Mouse (Mus musculus) midbrain, embryonic 10.5 days (tissue): ENCODE results near the gene Ak4. TPM values are rescaled to one million over a fixed set of nuclear protein-coding genes. Genes with fewer than 3 reads are reported as not detected.

Source experiments
- DNase-seq: peaks from one replicate; pipeline ENCODE4 v3.0.0-alpha.2; 2017; ENCODE audit warnings: low spot score
- H3K27ac ChIP-seq: fragments of 300-500 bp; sonication (generic); replicated peaks from 2 replicates; pipeline ENCODE4 v1.5.1; 2016; ENCODE audit warnings: mild to moderate bottlenecking
- H3K27me3 ChIP-seq: fragments of 300-500 bp; sonication (generic); 2 replicates; pipeline ENCODE4 v1.6.1; 2016; ENCODE audit warnings: low read depth, mild to moderate bottlenecking; ENCODE audit not compliant: poor library complexity, severe bottlenecking
- H3K36me3 ChIP-seq: fragments of 300-500 bp; sonication (generic); 2 replicates; pipeline ENCODE4 v1.6.1; 2016; ENCODE audit warnings: mild to moderate bottlenecking, moderate library complexity
- H3K4me1 ChIP-seq: fragments of 300-500 bp; sonication (generic); 2 replicates; pipeline ENCODE4 v1.6.1; 2016
- H3K4me3 ChIP-seq: fragments of 300-500 bp; sonication (generic); 2 replicates; pipeline ENCODE4 v1.5.1; 2016; ENCODE audit warnings: mild to moderate bottlenecking, moderate library complexity
- H3K9me3 ChIP-seq: fragments of 300-500 bp; sonication (generic); replicated peaks from 2 replicates; pipeline ENCODE4 v1.6.1; 2016; ENCODE audit warnings: mild to moderate bottlenecking
- WGBS: fragments of 180-500 bp; shearing (Covaris S2); methylation state at CpG from one replicate; pipeline ENCODE4 v1.1.7; 2016; 5-methylcytosine and 5-hydroxymethylcytosine counted together
- polyA plus RNA-seq: library from polyadenylated mRNA; unstranded; fragments of >200 nt; fragmentation: Nextera tagmentation; extraction: Ambion mirVana; gene quantifications from 2 replicates; pipeline ENCODE4 v1.2.1, GENCODE M21; 2016

Ak4 gene
- polyA plus RNA-seq, 1 experiment from 2014 or later, result 47.8 TPM

DNA sequence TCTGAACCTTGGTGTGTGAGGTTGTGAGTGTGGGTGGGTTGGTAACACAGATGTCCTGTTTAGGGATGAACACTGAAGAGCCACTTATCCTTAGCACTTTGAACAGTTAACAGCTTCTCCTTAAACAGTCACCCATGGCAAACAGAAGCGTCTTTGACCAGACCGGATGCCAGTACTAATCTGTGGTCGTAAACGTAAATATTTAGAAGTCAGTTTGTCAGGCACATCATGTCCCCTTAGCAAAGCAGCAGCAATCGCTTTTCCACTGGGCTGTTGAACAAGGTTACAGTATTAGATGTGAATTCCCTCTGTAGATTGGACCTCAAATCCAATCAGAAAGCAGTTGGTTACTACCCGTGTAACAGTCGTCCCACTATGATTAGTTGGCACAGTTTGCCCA, 30.3 kb downstream of the Ak4 start:
- H3K9me3 ChIP-seq, result no peaks in the 10 kb centered on the region
- no peak for DNase-seq
- no peak overlapping the region for H3K4me3 ChIP-seq
- 95% methylated on average over 7 of the region's 7 CpGs for WGBS
- H3K36me3 ChIP-seq, result peaks cover 54% of the 10 kb centered on the region
- H3K27me3 ChIP-seq, result no peaks in the 10 kb centered on the region
- no peak overlapping the region for H3K27ac ChIP-seq
- no peaks in the 10 kb centered on the region for H3K4me1 ChIP-seq

DNA sequence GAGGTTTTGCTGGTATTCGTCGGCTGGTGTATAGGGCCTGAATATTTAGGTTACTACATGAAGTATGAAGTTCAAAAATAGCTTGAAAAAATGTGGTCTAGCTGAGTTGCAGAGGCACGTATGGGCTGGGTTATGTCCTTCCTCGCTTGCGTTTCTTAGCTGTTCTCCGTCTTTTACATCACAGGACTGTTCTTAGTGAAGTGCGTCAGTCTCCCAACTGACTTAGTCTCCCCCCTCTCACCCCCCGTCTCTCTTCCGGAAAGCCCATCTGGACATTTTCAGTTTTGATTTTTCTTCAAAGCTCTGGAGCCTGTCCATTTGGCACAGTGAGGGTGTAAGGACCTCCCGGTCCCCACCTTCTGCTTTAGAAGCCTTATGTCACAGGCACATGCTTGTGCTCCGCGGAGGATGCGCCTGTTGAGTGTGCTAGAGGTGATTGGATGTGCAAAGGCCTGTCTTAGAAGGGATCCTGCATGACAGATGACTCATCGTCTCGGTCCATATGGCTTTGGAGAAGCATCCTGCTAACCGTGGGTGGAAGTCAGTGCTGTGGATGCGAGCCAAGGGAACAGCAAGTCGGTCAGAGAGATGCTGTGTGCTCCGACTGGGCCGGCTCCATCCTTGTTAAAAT, 31.2 kb downstream of the Ak4 start:
- peaks cover 54% of the 10 kb centered on the region for H3K36me3 ChIP-seq
- H3K27me3 ChIP-seq, result no peaks in the 10 kb centered on the region
- no peaks in the 10 kb centered on the region for H3K4me1 ChIP-seq
- no peak for DNase-seq
- no peaks in the 10 kb centered on the region for H3K9me3 ChIP-seq
- H3K27ac ChIP-seq, result no peak overlapping the region
- 94% methylated on average over 20 of the region's 20 CpGs for WGBS
- no peak overlapping the region for H3K4me3 ChIP-seq

- WGBS, result 83% methylated on average over 4 of the region's 4 CpGs
- Histone ChIP-seq H3K27ac (no peak overlapping the region), H3K4me1 (no peaks in the 10 kb centered on the region)
Observed at GRCm38 (mm10) chr4:101451089-101451488, 32.0 kb downstream of the Ak4 start.

GRCm38 (mm10) chr4:101452829-101453228, 33.8 kb downstream of the Ak4 start:
- no peaks in the 10 kb centered on the region for H3K9me3 ChIP-seq

More at GRCm38 (mm10) chr4:101451089-101451488, 32.0 kb downstream of the Ak4 start:
- Histone ChIP-seq H3K27me3 (no peaks in the 10 kb centered on the region), H3K9me3 (no peaks in the 10 kb centered on the region), H3K36me3 (peaks cover 54% of the 10 kb centered on the region), H3K4me3 (no peak overlapping the region)
- DNase-seq, result no peak

GRCm38 (mm10) chr4:101457176-101457575, 38.1 kb downstream of the Ak4 start:
- 91% methylated on average over 8 of the region's 8 CpGs for WGBS
- Histone ChIP-seq H3K9me3 (no peaks in the 10 kb centered on the region), H3K36me3 (peaks cover 32% of the 10 kb centered on the region), H3K4me1 (no peaks in the 10 kb centered on the region), H3K27me3 (no peaks in the 10 kb centered on the region), H3K27ac (no peak overlapping the region), H3K4me3 (no peak overlapping the region)
- no peak for DNase-seq

More at GRCm38 (mm10) chr4:101452829-101453228, 33.8 kb downstream of the Ak4 start:
- H3K27ac ChIP-seq, result no peak overlapping the region
- H3K4me1 ChIP-seq, result no peaks in the 10 kb centered on the region
- no peaks in the 10 kb centered on the region for H3K27me3 ChIP-seq
- no peak overlapping the region for H3K4me3 ChIP-seq
- peaks cover 42% of the 10 kb centered on the region for H3K36me3 ChIP-seq
- WGBS, result 94% methylated on average over 9 of the region's 9 CpGs
- DNase-seq, result no peak

GRCm38 (mm10) chr4:101458341-101458740, 39.3 kb downstream of the Ak4 start:
- no peak overlapping the region for H3K4me3 ChIP-seq
- WGBS, result 65% methylated on average over 2 of the region's 2 CpGs
- no peak overlapping the region for H3K27ac ChIP-seq
- no peaks in the 10 kb centered on the region for H3K9me3 ChIP-seq
- DNase-seq, result peak; percentile 32
- H3K27me3 ChIP-seq, result no peaks in the 10 kb centered on the region
- peaks cover 34% of the 10 kb centered on the region for H3K36me3 ChIP-seq
- H3K4me1 ChIP-seq, result no peaks in the 10 kb centered on the region

DNA sequence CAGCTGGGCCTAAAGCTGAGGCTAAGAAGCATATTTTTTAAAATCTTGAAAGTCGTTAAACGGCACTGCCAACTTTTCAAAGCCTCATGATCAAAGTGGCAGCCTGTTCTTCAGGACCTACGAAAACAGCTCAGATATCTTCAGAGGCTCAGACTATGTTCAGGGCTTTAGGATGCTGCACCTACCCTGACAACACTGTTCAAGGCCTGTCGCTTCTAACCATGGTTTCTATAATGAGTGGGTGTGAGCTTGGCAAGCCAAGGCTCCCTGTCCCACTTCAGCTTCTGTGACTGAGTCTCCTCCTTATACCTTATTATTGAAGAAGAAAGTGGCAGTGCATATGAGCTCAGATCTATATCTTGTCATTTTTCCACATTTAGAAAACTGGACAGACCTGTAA, 40.3 kb downstream of the Ak4 start:
- DNase-seq, result no peak
- H3K9me3 ChIP-seq, result no peaks in the 10 kb centered on the region
- H3K27ac ChIP-seq, result no peak overlapping the region
- 93% methylated on average over 4 of the region's 4 CpGs for WGBS
- H3K36me3 ChIP-seq, result peaks cover 34% of the 10 kb centered on the region
- H3K27me3 ChIP-seq, result no peaks in the 10 kb centered on the region
- no peak overlapping the region for H3K4me3 ChIP-seq
- no peaks in the 10 kb centered on the region for H3K4me1 ChIP-seq

DNA sequence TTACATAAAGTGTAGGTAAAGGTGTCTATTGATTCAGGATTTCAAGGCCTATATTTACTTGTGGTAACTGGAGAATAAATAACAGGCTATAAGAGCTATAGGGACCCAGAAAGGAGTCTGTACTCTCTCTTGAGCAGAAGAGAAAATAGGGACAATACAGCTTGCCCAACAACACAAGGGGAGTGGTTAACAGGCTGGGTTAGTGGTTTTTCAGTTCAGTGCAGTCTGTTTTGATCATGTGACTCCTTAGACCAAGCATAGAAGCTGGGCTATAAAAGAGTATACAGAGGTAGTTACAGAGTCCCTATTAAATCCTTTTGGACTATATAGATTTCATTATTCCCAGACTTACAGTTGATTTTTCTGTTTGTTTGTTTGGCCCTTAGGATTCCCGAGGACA, 41.0 kb downstream of the Ak4 start:
- Histone ChIP-seq H3K9me3 (no peaks in the 10 kb centered on the region), H3K27me3 (no peaks in the 10 kb centered on the region), H3K27ac (no peak overlapping the region), H3K36me3 (peaks cover 41% of the 10 kb centered on the region), H3K4me1 (no peaks in the 10 kb centered on the region), H3K4me3 (no peak overlapping the region)
- WGBS, result 81% methylated on average over 1 of the region's 1 CpGs
- no peak for DNase-seq

GRCm38 (mm10) chr4:101462065-101462464, 43.0 kb downstream of the Ak4 start:
- Histone ChIP-seq H3K36me3 (peaks cover 52% of the 10 kb centered on the region), H3K27ac (no peak overlapping the region), H3K9me3 (no peaks in the 10 kb centered on the region), H3K27me3 (no peaks in the 10 kb centered on the region), H3K4me3 (no peak overlapping the region), H3K4me1 (no peaks in the 10 kb centered on the region)
- WGBS, result 92% methylated on average over 2 of the region's 2 CpGs
- DNase-seq, result no peak

DNA sequence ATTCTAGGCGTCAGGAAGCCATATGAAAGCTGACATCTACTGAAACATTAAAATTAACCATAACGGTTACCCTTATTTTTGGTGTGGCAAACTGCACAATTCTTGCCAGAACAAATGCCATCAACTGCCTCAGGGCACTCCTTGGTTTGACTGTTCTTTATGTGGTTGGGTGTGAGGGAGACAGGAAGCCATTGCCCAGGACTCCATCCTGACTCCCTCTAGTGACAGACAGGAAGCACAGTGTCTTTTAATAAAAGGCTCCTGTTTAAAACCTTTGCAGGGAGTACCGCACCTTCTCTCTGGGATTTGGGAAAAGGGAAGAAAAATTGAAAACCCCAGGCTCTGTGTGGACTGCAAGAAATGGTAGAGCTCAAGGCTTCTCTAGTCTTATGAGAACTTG, 47.2 kb downstream of the Ak4 start:
- no peaks in the 10 kb centered on the region for H3K9me3 ChIP-seq
- no peak overlapping the region for H3K27ac ChIP-seq
- 93% methylated on average over 3 of the region's 3 CpGs for WGBS
- H3K36me3 ChIP-seq, result peaks cover 43% of the 10 kb centered on the region
- H3K27me3 ChIP-seq, result no peaks in the 10 kb centered on the region
- peaks cover 3% of the 10 kb centered on the region; the same call in 1 of the 2 replicates for H3K4me1 ChIP-seq
- H3K4me3 ChIP-seq, result no peak overlapping the region
- DNase-seq, result no peak

- Histone ChIP-seq H3K27ac (no peak overlapping the region), H3K4me3 (no peak overlapping the region), H3K4me1 (peaks cover 3% of the 10 kb centered on the region; the same call in 1 of the 2 replicates), H3K27me3 (no peaks in the 10 kb centered on the region), H3K9me3 (no peaks in the 10 kb centered on the region), H3K36me3 (peaks cover 23% of the 10 kb centered on the region)
- WGBS, result 97% methylated on average over 5 of the region's 5 CpGs
- no peak for DNase-seq
Observed at GRCm38 (mm10) chr4:101469242-101469641, 50.2 kb downstream of the Ak4 start.

GRCm38 (mm10) chr4:101470543-101470942, 51.5 kb downstream of the Ak4 start:
- Histone ChIP-seq H3K36me3 (peaks cover 10% of the 10 kb centered on the region; the same call in 1 of the 2 replicates), H3K27ac (no peak overlapping the region), H3K4me1 (peaks cover 3% of the 10 kb centered on the region; the same call in 1 of the 2 replicates), H3K4me3 (no peak overlapping the region), H3K27me3 (no peaks in the 10 kb centered on the region), H3K9me3 (no peaks in the 10 kb centered on the region)
- WGBS, result 68% methylated on average over 5 of the region's 5 CpGs
- no peak for DNase-seq

- no peak overlapping the region for H3K27ac ChIP-seq
- H3K27me3 ChIP-seq, result no peaks in the 10 kb centered on the region
- H3K4me1 ChIP-seq, result 0 out of 2 replicates have a peak, but pooled peaks cover 1% of the 10 kb centered on the region
- no peak overlapping the region for H3K4me3 ChIP-seq
- 95% methylated on average over 3 of the region's 3 CpGs for WGBS
- no peak for DNase-seq
- no peaks in the 10 kb centered on the region for H3K36me3 ChIP-seq
- no peaks in the 10 kb centered on the region for H3K9me3 ChIP-seq
Observed at GRCm38 (mm10) chr4:101472767-101473166, 53.7 kb downstream of the Ak4 start.
